Mouse (Mus musculus): ENCODE measurements around the gene Kif6. TPM values are rescaled to one million over a fixed set of nuclear protein-coding genes. Genes with fewer than 3 reads are reported as not detected.

The Kif6 gene
- polyA plus RNA-seq, 1 experiment from 2014 or later, result 1.9 TPM

DNA sequence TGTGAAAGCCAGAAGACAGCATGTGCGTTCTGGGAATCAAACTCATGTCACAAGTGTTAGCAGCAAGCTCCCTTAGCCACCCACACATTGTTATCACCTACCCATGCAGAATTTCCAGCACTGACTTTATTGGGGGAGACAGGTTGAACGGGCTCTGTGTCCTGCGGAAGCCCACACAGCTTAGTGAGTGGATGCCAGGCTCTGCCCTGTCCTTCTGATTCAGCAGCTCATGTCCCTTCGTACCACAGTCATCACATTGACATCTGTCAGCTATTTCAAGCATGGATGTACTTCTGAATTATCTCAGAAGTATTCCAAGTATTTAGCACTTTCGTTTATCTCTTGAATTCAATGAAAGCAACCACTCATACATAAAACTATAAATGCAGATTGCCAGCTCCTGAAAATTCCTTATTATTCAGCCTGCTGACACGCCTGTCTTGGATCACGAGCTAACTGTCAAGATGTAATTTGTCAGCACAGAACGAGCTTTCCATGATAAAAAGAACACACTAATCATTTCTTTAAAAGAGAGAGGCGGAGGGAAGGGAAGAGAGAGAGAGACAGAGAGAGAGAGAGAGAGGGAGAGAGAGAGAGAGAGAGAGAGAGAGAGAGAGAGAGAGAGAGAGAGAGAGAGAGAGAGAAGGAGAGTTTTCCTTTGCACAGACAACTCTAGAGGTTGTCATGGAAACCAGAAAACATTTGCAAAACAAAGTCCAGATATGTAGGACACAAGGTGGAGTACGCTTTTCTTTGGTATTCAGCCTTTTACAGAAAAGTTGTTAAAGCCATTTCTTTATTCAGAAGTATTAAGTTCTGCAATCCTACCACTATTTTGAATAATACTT lies 75.9 kb downstream of the Kif6 start:
- Histone ChIP-seq H3K27me3 (ENCODE audit: control insufficient read depth, insufficient read depth, low read length) (no peaks in the 10 kb centered on the region), H3K4me1 (ENCODE audit: control insufficient read depth in 2 of 2, insufficient read depth in 2 of 2, low read length in 2 of 2) (peaks cover 12 to 22% of the 10 kb centered on the region in 2 experiments), H3K4me2 (ENCODE audit: low read length) (peak overlapping the region; percentile 34), H3K27ac (replicated peaks in 1 of 2; ENCODE audit: control insufficient read depth in 1 of 2, insufficient read depth in 1 of 2, low read depth in 2 of 2, low read length in 2 of 2) (peak overlapping the region; percentile 57 to 69; a peak in 2 of 4 replicates), H3K9me3 (ENCODE audit: control insufficient read depth, low read length) (0 out of 2 replicates have a peak, but pooled peaks cover 3% of the 10 kb centered on the region), H3K9ac (ENCODE audit: low read length) (no peak overlapping the region), H3K36me3 (ENCODE audit: control insufficient read depth, insufficient read depth, low read length) (no peaks in the 10 kb centered on the region), H3K4me3 (ENCODE audit: control insufficient read depth in 1 of 2, insufficient read depth in 1 of 2, low read depth in 1 of 2, low read length in 2 of 2) (no peak overlapping the region)
- 0 out of 2 replicates have a peak, but pooled peaks have one; percentile 39 for ATAC-seq (ENCODE audit: insufficient number of reproducible peaks, insufficient read depth, low FRiP score, low read depth)
- 13% methylated on average over 10 of the region's 10 CpGs for WGBS

- WGBS, result 29% methylated on average over 9 of the region's 9 CpGs
- H3K4me2 ChIP-seq (ENCODE audit: low read length), result peak overlapping the region; percentile 34
- H3K9ac ChIP-seq (ENCODE audit: low read length), result no peak overlapping the region
- H3K27ac ChIP-seq (replicated peaks in 1 of 2; ENCODE audit: control insufficient read depth in 1 of 2, insufficient read depth in 1 of 2, low read depth in 2 of 2, low read length in 2 of 2), result peak overlapping the region; percentile 57 to 69
- H3K4me1 ChIP-seq (ENCODE audit: control insufficient read depth in 2 of 2, insufficient read depth in 2 of 2, low read length in 2 of 2), result peaks cover 12 to 22% of the 10 kb centered on the region in 2 experiments
- no peaks in the 10 kb centered on the region for H3K27me3 ChIP-seq (ENCODE audit: control insufficient read depth, insufficient read depth, low read length)
- ATAC-seq (ENCODE audit: insufficient number of reproducible peaks, insufficient read depth, low FRiP score, low read depth), result no peak
- H3K36me3 ChIP-seq (ENCODE audit: control insufficient read depth, insufficient read depth, low read length), result no peaks in the 10 kb centered on the region
- no peak overlapping the region for H3K4me3 ChIP-seq (ENCODE audit: control insufficient read depth in 1 of 2, insufficient read depth in 1 of 2, low read depth in 1 of 2, low read length in 2 of 2)
- H3K9me3 ChIP-seq (ENCODE audit: control insufficient read depth, low read length), result 0 out of 2 replicates have a peak, but pooled peaks cover 3% of the 10 kb centered on the region
These were observed 76.5 kb downstream of the Kif6 start for GRCm38 (mm10) chr17:49691455-49691805.

GRCm38 (mm10) chr17:49693206-49693605 lies 78.3 kb downstream of the Kif6 start:
- Histone ChIP-seq H3K9ac (ENCODE audit: low read length) (no peak overlapping the region), H3K4me2 (ENCODE audit: low read length) (no peak overlapping the region), H3K36me3 (ENCODE audit: control insufficient read depth, insufficient read depth, low read length) (no peaks in the 10 kb centered on the region), H3K9me3 (ENCODE audit: control insufficient read depth, low read length) (no peaks in the 10 kb centered on the region), H3K27ac (replicated peaks in 1 of 2; ENCODE audit: control insufficient read depth in 1 of 2, insufficient read depth in 1 of 2, low read depth in 2 of 2, low read length in 2 of 2) (no peak overlapping the region), H3K4me3 (ENCODE audit: control insufficient read depth in 1 of 2, insufficient read depth in 1 of 2, low read depth in 1 of 2, low read length in 2 of 2) (no peak overlapping the region), H3K4me1 (ENCODE audit: control insufficient read depth in 2 of 2, insufficient read depth in 2 of 2, low read length in 2 of 2) (peaks cover 12 to 22% of the 10 kb centered on the region in 2 experiments), H3K27me3 (ENCODE audit: control insufficient read depth, insufficient read depth, low read length) (no peaks in the 10 kb centered on the region)
- 83% methylated on average over 5 of the region's 5 CpGs for WGBS
- ATAC-seq (ENCODE audit: insufficient number of reproducible peaks, insufficient read depth, low FRiP score, low read depth), result no peak

DNA sequence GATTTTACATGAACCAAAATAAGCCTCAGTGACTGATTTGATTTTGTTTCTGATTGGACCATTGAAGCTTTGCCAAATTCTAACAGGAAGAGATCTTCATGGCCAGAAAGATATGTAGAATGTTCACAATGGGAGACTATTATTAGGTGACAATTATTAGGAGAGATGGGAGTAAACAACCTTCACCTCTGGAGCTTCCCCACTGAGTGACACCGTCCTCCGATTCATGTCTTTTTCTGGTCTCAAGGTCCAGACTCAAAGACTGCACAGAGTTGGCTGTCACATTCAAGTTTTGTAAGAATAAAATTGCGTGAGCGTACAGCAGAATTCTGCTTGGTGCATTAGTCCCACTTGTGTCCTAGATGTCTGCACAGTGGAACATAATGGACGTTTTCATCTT lies 82.3 kb downstream of the Kif6 start:
- Histone ChIP-seq H3K4me3 (ENCODE audit: control insufficient read depth in 1 of 2, insufficient read depth in 1 of 2, low read depth in 1 of 2, low read length in 2 of 2) (no peak overlapping the region), H3K9ac (ENCODE audit: low read length) (no peak overlapping the region), H3K4me2 (ENCODE audit: low read length) (no peak overlapping the region), H3K4me1 (ENCODE audit: control insufficient read depth in 2 of 2, insufficient read depth in 2 of 2, low read length in 2 of 2) (no peaks in the 10 kb centered on the region), H3K9me3 (ENCODE audit: control insufficient read depth, low read length) (no peaks in the 10 kb centered on the region), H3K27me3 (ENCODE audit: control insufficient read depth, insufficient read depth, low read length) (no peaks in the 10 kb centered on the region), H3K27ac (replicated peaks in 1 of 2; ENCODE audit: control insufficient read depth in 1 of 2, insufficient read depth in 1 of 2, low read depth in 2 of 2, low read length in 2 of 2) (no peak overlapping the region), H3K36me3 (ENCODE audit: control insufficient read depth, insufficient read depth, low read length) (no peaks in the 10 kb centered on the region)
- 84% methylated on average over 5 of the region's 5 CpGs for WGBS
- ATAC-seq (ENCODE audit: insufficient number of reproducible peaks, insufficient read depth, low FRiP score, low read depth), result no peak

GRCm38 (mm10) chr17:49703492-49704249 lies 88.7 kb downstream of the Kif6 start:
- no peaks in the 10 kb centered on the region for H3K9me3 ChIP-seq (ENCODE audit: control insufficient read depth, low read length)
- no peak overlapping the region for H3K4me3 ChIP-seq (ENCODE audit: control insufficient read depth in 1 of 2, insufficient read depth in 1 of 2, low read depth in 1 of 2, low read length in 2 of 2)
- ATAC-seq (ENCODE audit: insufficient number of reproducible peaks, insufficient read depth, low FRiP score, low read depth), result no peak
- H3K36me3 ChIP-seq (ENCODE audit: control insufficient read depth, insufficient read depth, low read length), result no peaks in the 10 kb centered on the region
- H3K27ac ChIP-seq (replicated peaks in 1 of 2; ENCODE audit: control insufficient read depth in 1 of 2, insufficient read depth in 1 of 2, low read depth in 2 of 2, low read length in 2 of 2), result no peak overlapping the region
- no peaks in the 10 kb centered on the region for H3K4me1 ChIP-seq (ENCODE audit: control insufficient read depth in 2 of 2, insufficient read depth in 2 of 2, low read length in 2 of 2)
- WGBS, result 73% methylated on average over 12 of the region's 12 CpGs
- H3K4me2 ChIP-seq (ENCODE audit: low read length), result no peak overlapping the region
- H3K9ac ChIP-seq (ENCODE audit: low read length), result no peak overlapping the region
- no peaks in the 10 kb centered on the region for H3K27me3 ChIP-seq (ENCODE audit: control insufficient read depth, insufficient read depth, low read length)

DNA sequence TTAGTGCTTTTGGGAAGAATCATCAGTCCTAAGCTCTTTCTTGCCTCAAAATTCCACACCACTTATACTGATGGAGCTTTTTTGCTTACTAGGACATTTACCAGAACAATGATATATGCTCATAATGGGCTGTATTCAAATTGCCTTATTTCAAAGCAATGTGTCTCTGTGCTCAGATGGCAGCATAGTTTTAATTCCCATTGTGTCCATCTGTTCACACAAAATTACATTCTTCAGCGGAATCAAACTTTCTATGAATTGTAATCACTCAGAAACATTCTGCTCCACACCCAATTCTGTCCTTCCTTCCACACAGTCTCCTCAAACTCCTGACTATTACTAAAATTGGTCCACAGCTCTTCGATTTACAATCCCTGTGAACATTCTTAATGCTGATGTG lies 94.3 kb downstream of the Kif6 start:
- Histone ChIP-seq H3K27me3 (ENCODE audit: control insufficient read depth, insufficient read depth, low read length) (no peaks in the 10 kb centered on the region), H3K27ac (replicated peaks in 1 of 2; ENCODE audit: control insufficient read depth in 1 of 2, insufficient read depth in 1 of 2, low read depth in 2 of 2, low read length in 2 of 2) (no peak overlapping the region), H3K9ac (ENCODE audit: low read length) (no peak overlapping the region), H3K4me2 (ENCODE audit: low read length) (no peak overlapping the region), H3K9me3 (ENCODE audit: control insufficient read depth, low read length) (no peaks in the 10 kb centered on the region), H3K4me1 (ENCODE audit: control insufficient read depth in 2 of 2, insufficient read depth in 2 of 2, low read length in 2 of 2) (no peaks in the 10 kb centered on the region), H3K36me3 (ENCODE audit: control insufficient read depth, insufficient read depth, low read length) (no peaks in the 10 kb centered on the region), H3K4me3 (ENCODE audit: control insufficient read depth in 1 of 2, insufficient read depth in 1 of 2, low read depth in 1 of 2, low read length in 2 of 2) (no peak overlapping the region)
- WGBS, result 69% methylated on average over 2 of the region's 2 CpGs
- ATAC-seq (ENCODE audit: insufficient number of reproducible peaks, insufficient read depth, low FRiP score, low read depth), result no peak

GRCm38 (mm10) chr17:49710101-49710630 lies 95.2 kb downstream of the Kif6 start:
- no peak overlapping the region for H3K27ac ChIP-seq (replicated peaks in 1 of 2; ENCODE audit: control insufficient read depth in 1 of 2, insufficient read depth in 1 of 2, low read depth in 2 of 2, low read length in 2 of 2)
- no peak overlapping the region for H3K4me3 ChIP-seq (ENCODE audit: control insufficient read depth in 1 of 2, insufficient read depth in 1 of 2, low read depth in 1 of 2, low read length in 2 of 2)
- H3K4me1 ChIP-seq (ENCODE audit: control insufficient read depth in 2 of 2, insufficient read depth in 2 of 2, low read length in 2 of 2), result no peaks in the 10 kb centered on the region
- 87% methylated on average over 5 of the region's 5 CpGs for WGBS
- H3K9ac ChIP-seq (ENCODE audit: low read length), result no peak overlapping the region
- no peaks in the 10 kb centered on the region for H3K27me3 ChIP-seq (ENCODE audit: control insufficient read depth, insufficient read depth, low read length)
- no peaks in the 10 kb centered on the region for H3K36me3 ChIP-seq (ENCODE audit: control insufficient read depth, insufficient read depth, low read length)
- no peaks in the 10 kb centered on the region for H3K9me3 ChIP-seq (ENCODE audit: control insufficient read depth, low read length)
- no peak for ATAC-seq (ENCODE audit: insufficient number of reproducible peaks, insufficient read depth, low FRiP score, low read depth)
- H3K4me2 ChIP-seq (ENCODE audit: low read length), result no peak overlapping the region

Measured in heart, embryonic 14.5 days (tissue).